Mouse (Mus musculus) MEL (cell line): ENCODE results near the gene 9630041A04Rik. TPM values are rescaled to one million over a fixed set of nuclear protein-coding genes. Genes with fewer than 3 reads are reported as not detected.

Experiments
- DNase-seq: peaks from one replicate; pipeline ENCODE4 v3.0.0; 2011; ENCODE audit warnings: low read depth, low spot score
- H3K27ac ChIP-seq: 2 replicates; pipeline ENCODE4 v1.5.1; 2012; ENCODE audit warnings: low read depth, mild to moderate bottlenecking, control low read depth, low read length, moderate library complexity; ENCODE audit not compliant: control insufficient read depth
- H3K27me3 ChIP-seq, 2 experiments: fragments of 150-350 bp in 1 of 2; sonication (generic) in 1 of 2; 2 replicates each; pipeline ENCODE4 v1.6.1; 2012; ENCODE audit warnings: low read length in 2 of 2, mild to moderate bottlenecking in 2 of 2, improper control_type of control experiment in 1 of 2, moderate library complexity in 1 of 2; ENCODE audit not compliant: insufficient read depth in 2 of 2, control insufficient read depth in 1 of 2
- H3K36me3 ChIP-seq, 2 experiments: 2 replicates each; pipeline ENCODE4 v1.6.1; 2012 to 2014; ENCODE audit warnings: low read length in 2 of 2, improper control_type of control experiment in 1 of 2, inconsistent platforms in 1 of 2, mild to moderate bottlenecking in 1 of 2; ENCODE audit not compliant: insufficient read depth in 2 of 2, control insufficient read depth in 1 of 2
- H3K4me1 ChIP-seq, 2 experiments: fragments of 150-350 bp in 1 of 2; sonication (generic) in 1 of 2; 2 replicates each; pipeline ENCODE4 v1.6.1; 2012; ENCODE audit warnings: low read length in 2 of 2, improper control_type of control experiment in 1 of 2, mild to moderate bottlenecking in 1 of 2; ENCODE audit not compliant: insufficient read depth in 2 of 2, control insufficient read depth in 1 of 2
- H3K4me3 ChIP-seq, 2 experiments: fragments of 150-350 bp in 1 of 2; sonication (generic) in 1 of 2; 2 replicates each; pipeline ENCODE4 v1.5.1; 2012; ENCODE audit warnings: low read depth in 2 of 2, low read length in 2 of 2, mild to moderate bottlenecking in 2 of 2, moderate library complexity in 2 of 2, control low read depth in 1 of 2, improper control_type of control experiment in 1 of 2; ENCODE audit not compliant: control insufficient read depth in 1 of 2, insufficient read depth in 1 of 2
- H3K79me2 ChIP-seq: 2 replicates; pipeline ENCODE4 v1.6.1; 2012; ENCODE audit warnings: mild to moderate bottlenecking, low read length, moderate library complexity; ENCODE audit not compliant: control insufficient read depth, poor library complexity, insufficient read depth
- H3K9ac ChIP-seq: 2 replicates; pipeline ENCODE4 v1.6.1; 2012; ENCODE audit warnings: low read depth, mild to moderate bottlenecking, control low read depth, low read length, moderate library complexity; ENCODE audit not compliant: control insufficient read depth, poor library complexity, severe bottlenecking
- H3K9me3 ChIP-seq: fragments of 150-350 bp; sonication (generic); replicated peaks from 2 replicates; pipeline ENCODE4 v1.6.1; 2012; ENCODE audit warnings: mild to moderate bottlenecking, low read length, improper control_type of control experiment, moderate library complexity; ENCODE audit not compliant: insufficient read depth
- BHLHE40 ChIP-seq: IDR thresholded peaks from 2 replicates; pipeline ENCODE4 v1.6.1; 2012; ENCODE audit warnings: low read depth, mild to moderate bottlenecking, inconsistent platforms, low read length, improper control_type of control experiment, borderline replicate concordance
- CHD1 ChIP-seq: IDR thresholded peaks from 2 replicates; pipeline ENCODE4 v1.6.1; 2012; ENCODE audit warnings: low read depth, mild to moderate bottlenecking, inconsistent platforms, low read length, improper control_type of control experiment
- ETS1 ChIP-seq: IDR thresholded peaks from 2 replicates; pipeline ENCODE4 v1.6.1; 2012; ENCODE audit warnings: low read depth, mild to moderate bottlenecking, inconsistent platforms, low read length, improper control_type of control experiment, moderate library complexity
- GABPA ChIP-seq: IDR thresholded peaks from 2 replicates; pipeline ENCODE4 v1.6.1; 2012; ENCODE audit warnings: low read depth, mild to moderate bottlenecking, inconsistent platforms, low read length, improper control_type of control experiment, moderate library complexity
- GATA1 ChIP-seq: IDR thresholded peaks from 2 replicates; pipeline ENCODE4 v1.6.1; 2011; ENCODE audit warnings: low read depth, low read length, improper control_type of control experiment
- HCFC1 ChIP-seq: IDR thresholded peaks from 2 replicates; pipeline ENCODE4 v1.6.1; 2012; ENCODE audit warnings: low read depth, mild to moderate bottlenecking, inconsistent platforms, low read length, improper control_type of control experiment, moderate library complexity
- JUND ChIP-seq: IDR thresholded peaks from 2 replicates; pipeline ENCODE4 v1.6.1; 2011; ENCODE audit warnings: low read depth, mild to moderate bottlenecking, improper control_type of control experiment, low read length
- KAT2A ChIP-seq: conservative IDR thresholded peaks from 2 replicates; pipeline ENCODE4 v1.6.1; 2012; ENCODE audit warnings: low read depth, low read length, improper control_type of control experiment, inconsistent platforms
- MAFK ChIP-seq: IDR thresholded peaks from 2 replicates; pipeline ENCODE4 v1.6.1; 2011; ENCODE audit warnings: low read depth, mild to moderate bottlenecking, low read length, improper control_type of control experiment, borderline replicate concordance
- MAX ChIP-seq: IDR thresholded peaks from 2 replicates; pipeline ENCODE4 v1.6.1; 2011; ENCODE audit warnings: low read length, improper control_type of control experiment
- MXI1 ChIP-seq: IDR thresholded peaks from 2 replicates; pipeline ENCODE4 v1.6.1; 2011; ENCODE audit warnings: mild to moderate bottlenecking, low read depth, low read length, improper control_type of control experiment
- MYB ChIP-seq: IDR thresholded peaks from 2 replicates; pipeline ENCODE4 v1.6.1; 2011; ENCODE audit warnings: mild to moderate bottlenecking, low read depth, low read length, improper control_type of control experiment
- MYC ChIP-seq: IDR thresholded peaks from 2 replicates; pipeline ENCODE4 v1.6.1; 2011; ENCODE audit warnings: low read depth, mild to moderate bottlenecking, low read length, improper control_type of control experiment, moderate library complexity
- NELFE ChIP-seq: IDR thresholded peaks from 2 replicates; pipeline ENCODE4 v1.6.1; 2011; ENCODE audit warnings: low read depth, low read length, improper control_type of control experiment
- POLR2AphosphoS2 ChIP-seq: IDR thresholded peaks from 2 replicates; pipeline ENCODE4 v1.6.1; 2011; ENCODE audit warnings: low read length, improper control_type of control experiment
- POLR2AphosphoS5 ChIP-seq: IDR thresholded peaks from 2 replicates; pipeline ENCODE4 v1.6.1; 2012; ENCODE audit warnings: low read depth, borderline replicate concordance, mild to moderate bottlenecking, inconsistent platforms, low read length, moderate library complexity, mixed read lengths
- RAD21 ChIP-seq: IDR thresholded peaks from 2 replicates; pipeline ENCODE4 v1.6.1; 2011; ENCODE audit warnings: mild to moderate bottlenecking, low read depth, low read length, improper control_type of control experiment
- RCOR1 ChIP-seq: IDR thresholded peaks from 2 replicates; pipeline ENCODE4 v1.6.1; 2012; ENCODE audit warnings: low read depth, mild to moderate bottlenecking, inconsistent platforms, low read length, improper control_type of control experiment
- SIN3A ChIP-seq: IDR thresholded peaks from 2 replicates; pipeline ENCODE4 v1.6.1; 2012; ENCODE audit warnings: low read length, improper control_type of control experiment, inconsistent platforms
- SMC3 ChIP-seq: IDR thresholded peaks from 2 replicates; pipeline ENCODE4 v1.6.1; 2011; ENCODE audit warnings: low read depth, low read length, improper control_type of control experiment
- TAL1 ChIP-seq: IDR thresholded peaks from 2 replicates; pipeline ENCODE4 v1.6.1; 2012; ENCODE audit warnings: mild to moderate bottlenecking, inconsistent platforms, low read length, moderate library complexity, mixed read lengths
- TBP ChIP-seq: IDR thresholded peaks from 2 replicates; pipeline ENCODE4 v1.8.0; 2011; ENCODE audit warnings: low read depth, low read length, improper control_type of control experiment
- TCF12 ChIP-seq: IDR thresholded peaks from 2 replicates; pipeline ENCODE4 v1.6.1; 2014; ENCODE audit warnings: low read depth, mild to moderate bottlenecking, inconsistent platforms, low read length, improper control_type of control experiment, moderate library complexity
- UBTF ChIP-seq: IDR thresholded peaks from 2 replicates; pipeline ENCODE4 v1.6.1; 2012; ENCODE audit warnings: low read depth, mild to moderate bottlenecking, inconsistent platforms, low read length, improper control_type of control experiment, moderate library complexity, borderline replicate concordance; ENCODE audit not compliant: insufficient read depth
- USF2 ChIP-seq, 2 experiments: IDR thresholded peaks; 2 replicates each; pipeline ENCODE4 v1.6.1; 2011 to 2012; ENCODE audit warnings: improper control_type of control experiment in 2 of 2, low read length in 2 of 2, borderline replicate concordance in 1 of 2, inconsistent platforms in 1 of 2, low read depth in 1 of 2, mild to moderate bottlenecking in 1 of 2; ENCODE audit not compliant: insufficient read depth in 1 of 2
- ZMIZ1 ChIP-seq: IDR thresholded peaks from 2 replicates; pipeline ENCODE4 v1.6.1; 2012; ENCODE audit warnings: low read depth, mild to moderate bottlenecking, inconsistent platforms, low read length, improper control_type of control experiment, moderate library complexity
- ZNF384 ChIP-seq: IDR thresholded peaks from 2 replicates; pipeline ENCODE4 v1.6.1; 2012; ENCODE audit warnings: low read depth, mild to moderate bottlenecking, inconsistent platforms, low read length, improper control_type of control experiment
- polyA plus RNA-seq, 2 experiments: library from polyadenylated mRNA; stranded (reverse) in 1 of 2; unstranded in 1 of 2; fragments of >175 nt in 1 of 2; fragments of >200 nt in 1 of 2; gene quantifications; 2 replicates each; pipeline versions ENCODE4 v1.2.1 to v1.2.4; 2012; ENCODE audit warnings: low replicate concordance in 2 of 2, low read depth in 1 of 2; ENCODE audit not compliant: insufficient read length in 2 of 2, insufficient read depth in 1 of 2, missing spikeins in 1 of 2
- total RNA-seq: library from RNA; depleted of rRNA; stranded (reverse); fragments of 300-350 nt; gene quantifications from 2 replicates; pipeline ENCODE4 v1.2.3, GENCODE M21; 2012

The 9630041A04Rik gene
- total and polyA plus RNA-seq, 3 experiments, result not detected

GRCm38 (mm10) chr9:101875306-101875705 is 13.7 kb downstream of the 9630041A04Rik start:
- DNase-seq, result no peak
- no peaks in the 10 kb centered on the region for H3K36me3 ChIP-seq
- no peak overlapping the region for H3K4me3 ChIP-seq
- no peaks in the 10 kb centered on the region for H3K4me1 ChIP-seq
- H3K27me3 ChIP-seq, result no peaks in the 10 kb centered on the region
- H3K79me2 ChIP-seq, result no peaks in the 10 kb centered on the region
- no peaks in the 10 kb centered on the region for H3K9me3 ChIP-seq
- TF ChIP-seq SMC3 (no peak), USF2 (IDR thresholded peaks at IDR 0.05; ENCODE audit: borderline replicate concordance in 1 of 2, insufficient read depth in 1 of 2, low read depth in 1 of 2, low read length in 2 of 2) (no peak), CHD1 (no peak), ZNF384 (no peak)
- TF ChIP-seq, all 39 proteins: peak for 0
- H3K9ac ChIP-seq, result no peak overlapping the region
- no peak overlapping the region for H3K27ac ChIP-seq

- H3K4me3 ChIP-seq, result no peak overlapping the region
These were observed 15.7 kb downstream of the 9630041A04Rik start for GRCm38 (mm10) chr9:101877109-101877987.

DNA sequence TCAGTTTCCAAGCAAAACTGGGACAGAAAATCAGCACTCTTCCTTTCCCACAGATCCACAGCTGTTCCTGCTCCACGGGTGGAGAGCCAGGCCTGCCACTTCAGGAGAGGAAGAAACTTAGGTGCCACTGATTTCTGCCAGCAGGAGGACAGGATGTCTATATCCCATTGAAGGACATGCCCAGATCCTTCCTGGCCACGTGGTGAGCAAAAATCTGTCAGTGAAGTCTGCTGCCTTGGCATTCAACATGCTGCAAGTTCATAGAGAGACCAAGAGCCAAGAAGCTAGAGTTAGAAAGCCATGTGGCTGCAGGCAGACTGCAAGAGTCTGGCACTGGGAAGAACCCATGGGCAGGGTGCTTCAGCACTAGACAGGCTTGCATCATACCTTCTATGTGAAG is 21.7 kb downstream of the 9630041A04Rik start:
- Histone ChIP-seq H3K4me1 (no peaks in the 10 kb centered on the region), H3K27ac (no peak overlapping the region), H3K27me3 (no peaks in the 10 kb centered on the region), H3K4me3 (no peak overlapping the region), H3K36me3 (no peaks in the 10 kb centered on the region), H3K9me3 (no peaks in the 10 kb centered on the region), H3K9ac (no peak overlapping the region), H3K79me2 (no peaks in the 10 kb centered on the region)
- no peak for DNase-seq
- TF ChIP-seq SIN3A (no peak), NELFE (no peak), POLR2AphosphoS2 (no peak), ETS1 (no peak), TCF12 (no peak), TBP (no peak), KAT2A (no peak), ZNF384 (no peak), JUND (no peak), RAD21 (no peak), POLR2AphosphoS5 (no peak), SMC3 (no peak), BHLHE40 (no peak), MXI1 (no peak), MAX (no peak), GABPA (no peak), USF2 (IDR thresholded peaks at IDR 0.05; ENCODE audit: borderline replicate concordance in 1 of 2, insufficient read depth in 1 of 2, low read depth in 1 of 2, low read length in 2 of 2) (no peak)

More at GRCm38 (mm10) chr9:101877109-101877987, 15.7 kb downstream of the 9630041A04Rik start:
- Histone ChIP-seq H3K4me1 (no peaks in the 10 kb centered on the region), H3K9me3 (no peaks in the 10 kb centered on the region), H3K27ac (no peak overlapping the region), H3K9ac (no peak overlapping the region), H3K36me3 (no peaks in the 10 kb centered on the region), H3K79me2 (no peaks in the 10 kb centered on the region), H3K27me3 (no peaks in the 10 kb centered on the region)
- TF ChIP-seq JUND (no peak), KAT2A (no peak), MYC (no peak), TCF12 (no peak), MYB (no peak), MAFK (no peak), MAX (no peak), RAD21 (no peak), UBTF (no peak), ZMIZ1 (no peak), BHLHE40 (no peak), TAL1 (no peak), RCOR1 (no peak), HCFC1 (no peak), GATA1 (no peak)
- no peak for DNase-seq
